Mouse (Mus musculus): ENCODE data around the gene Trabd2b.

DNA sequence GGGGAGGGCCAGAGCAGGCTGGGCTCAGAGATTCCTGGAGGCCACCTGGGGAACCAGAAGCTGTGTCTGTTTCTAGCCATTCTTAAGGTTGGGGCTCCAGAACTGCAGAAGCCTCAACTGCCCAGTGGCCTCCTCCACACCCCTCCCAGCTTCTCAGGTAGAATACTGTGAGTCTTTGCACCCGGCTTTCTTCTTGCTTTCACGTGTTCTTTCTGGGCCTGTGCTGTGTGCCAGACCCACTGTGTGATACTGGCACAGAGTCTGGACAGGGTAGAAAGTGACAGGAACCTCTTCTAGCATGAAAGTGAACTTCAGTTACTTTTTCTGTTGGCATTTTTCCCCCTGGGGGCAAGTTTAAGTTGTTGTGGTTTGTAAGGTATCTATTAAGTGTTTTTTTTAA is 77.6 kb downstream of the Trabd2b start:
- TF ChIP-seq CHD2 (IDR thresholded peaks at IDR 0.05; ENCODE audit: low read depth, low read length) (no peak), ZC3H11A (IDR thresholded peaks at IDR 0.05; ENCODE audit: borderline replicate concordance, low read depth, low read length) (no peak)

Data from ES-E14 (cell line).